Mouse (Mus musculus) lung, adult 2 months (tissue): ENCODE data around the gene Stx4a.

Experiments
- CTCF ChIP-seq: fragments of 200-500 bp; IDR thresholded peaks from 2 replicates; pipeline ENCODE4 v1.5.1; 2011; ENCODE audit warnings: mild to moderate bottlenecking, low read length, control low read depth; ENCODE audit not compliant: insufficient read depth
- POLR2A ChIP-seq: fragments of 200-500 bp; IDR thresholded peaks from 2 replicates; pipeline ENCODE4 v1.6.1; 2011; ENCODE audit warnings: low read depth, mild to moderate bottlenecking, control low read depth, low read length, borderline replicate concordance; ENCODE audit errors: extremely low read depth

DNA sequence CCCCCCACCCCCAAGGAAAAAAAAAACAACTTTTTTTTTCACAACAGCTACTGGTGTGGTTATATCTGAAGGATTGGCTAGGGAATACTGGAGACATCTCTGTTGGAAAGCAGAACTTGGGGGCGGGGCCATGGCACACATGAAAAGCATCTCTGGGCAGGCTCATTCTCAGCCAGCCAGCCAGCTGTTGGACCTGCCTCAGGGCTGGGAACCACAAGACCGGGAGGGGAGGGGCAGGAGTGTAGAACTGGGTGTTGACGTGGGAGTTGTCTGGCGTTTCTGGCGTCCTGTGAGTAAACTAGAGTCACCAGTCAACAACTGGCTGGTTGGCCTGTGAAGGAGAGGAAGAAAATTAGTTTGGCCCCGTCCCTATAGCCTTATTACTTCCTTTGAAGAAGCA is 61.9 kb downstream of the Stx4a start:
- TF ChIP-seq CTCF (no peak), POLR2A (no peak)
